Mouse (Mus musculus): ENCODE measurements around the gene Exosc10. TPM values are rescaled to one million over a fixed set of nuclear protein-coding genes. Genes with fewer than 3 reads are reported as not detected.

Gene Exosc10
- total RNA-seq, 2 experiments from 2014 or later = 27.0 to 32.7 TPM

GRCm38 (mm10) chr4:148570693-148571295 is 12.6 kb downstream of the Exosc10 start:
- DNase-seq = no peak

GRCm38 (mm10) chr4:148573222-148573621 is 15.0 kb downstream of the Exosc10 start:
- DNase-seq = no peak

GRCm38 (mm10) chr4:148580765-148581164 is 22.5 kb downstream of the Exosc10 start:
- DNase-seq = no peak

- DNase-seq = no peak
These were observed 23.2 kb downstream of the Exosc10 start for GRCm38 (mm10) chr4:148581422-148581821.

- DNase-seq = no peak
These were observed 25.0 kb downstream of the Exosc10 start for GRCm38 (mm10) chr4:148583257-148583656.

- no peak for DNase-seq
These were observed 28.4 kb downstream of the Exosc10 start for GRCm38 (mm10) chr4:148586648-148587047.

GRCm38 (mm10) chr4:148588793-148589192 is 30.6 kb downstream of the Exosc10 start:
- peak; percentile 50 for DNase-seq

GRCm38 (mm10) chr4:148589565-148589964 is 31.3 kb downstream of the Exosc10 start:
- no peak for DNase-seq

GRCm38 (mm10) chr4:148590421-148591170 is 32.4 kb downstream of the Exosc10 start:
- DNase-seq = no peak

GRCm38 (mm10) chr4:148591171-148591630 is 33.0 kb downstream of the Exosc10 start, which contains the start of gene Srm:
Gene Srm, plus strand, starts transcription at chr4:148591503.
- peak; percentile 98 for DNase-seq

GRCm38 (mm10) chr4:148591637-148592380 is 33.6 kb downstream of the Exosc10 start:
- no peak for DNase-seq

GRCm38 (mm10) chr4:148593996-148594395 is 35.8 kb downstream of the Exosc10 start:
- DNase-seq = no peak

GRCm38 (mm10) chr4:148595916-148596315 is 37.7 kb downstream of the Exosc10 start:
- DNase-seq = no peak

GRCm38 (mm10) chr4:148596731-148597130 is 38.5 kb downstream of the Exosc10 start:
- DNase-seq = no peak

GRCm38 (mm10) chr4:148598826-148599225 is 40.6 kb downstream of the Exosc10 start:
- no peak for DNase-seq

GRCm38 (mm10) chr4:148600316-148600715 is 42.1 kb downstream of the Exosc10 start:
- DNase-seq = no peak

GRCm38 (mm10) chr4:148601871-148602270 is 43.6 kb downstream of the Exosc10 start:
- DNase-seq = no peak

GRCm38 (mm10) chr4:148602357-148603120 is 44.3 kb downstream of the Exosc10 start, which contains the start of gene Masp2:
Gene Masp2, plus strand, starts transcription at chr4:148602554.
- DNase-seq = no peak

GRCm38 (mm10) chr4:148603376-148604139 is 45.3 kb downstream of the Exosc10 start:
- no peak for DNase-seq

- no peak for DNase-seq
These were observed 45.9 kb downstream of the Exosc10 start for GRCm38 (mm10) chr4:148604141-148604540.

- DNase-seq = peak; percentile 67
These were observed 46.4 kb downstream of the Exosc10 start for GRCm38 (mm10) chr4:148604541-148605165.
